Mouse (Mus musculus) bone marrow macrophage, adult 2 months (primary cell): ENCODE results near the gene Gm49325. TPM values are rescaled to one million over a fixed set of nuclear protein-coding genes. Genes with fewer than 3 reads are reported as not detected.

Source experiments
- H3K27ac ChIP-seq: 2 replicates; pipeline ENCODE4 v1.5.1; 2012; ENCODE audit warnings: low read depth, low read length; ENCODE audit not compliant: insufficient read depth
- H3K4me1 ChIP-seq: 2 replicates; pipeline ENCODE4 v1.6.1; 2012; ENCODE audit warnings: low read length; ENCODE audit not compliant: control insufficient read depth, insufficient read depth
- H3K4me3 ChIP-seq: 2 replicates; pipeline ENCODE4 v1.5.1; 2012; ENCODE audit warnings: mild to moderate bottlenecking, low read length, moderate library complexity; ENCODE audit not compliant: insufficient read depth
- CTCF ChIP-seq: IDR thresholded peaks from 2 replicates; pipeline ENCODE4 v1.5.1; 2012; ENCODE audit warnings: low read depth, mild to moderate bottlenecking, low read length, moderate library complexity
- POLR2A ChIP-seq: IDR thresholded peaks from 2 replicates; pipeline ENCODE4 v1.6.1; 2012; ENCODE audit warnings: mild to moderate bottlenecking, low read depth, low read length, borderline replicate concordance
- polyA plus RNA-seq: library from polyadenylated mRNA; stranded (reverse); fragments of >200 nt; gene quantifications from 2 replicates; pipeline ENCODE4 v1.2.4, GENCODE M21; 2012; ENCODE audit not compliant: missing spikeins, insufficient read depth, insufficient read length

Gm49325 gene
- polyA plus RNA-seq, 1 experiment: 41.8 TPM

DNA sequence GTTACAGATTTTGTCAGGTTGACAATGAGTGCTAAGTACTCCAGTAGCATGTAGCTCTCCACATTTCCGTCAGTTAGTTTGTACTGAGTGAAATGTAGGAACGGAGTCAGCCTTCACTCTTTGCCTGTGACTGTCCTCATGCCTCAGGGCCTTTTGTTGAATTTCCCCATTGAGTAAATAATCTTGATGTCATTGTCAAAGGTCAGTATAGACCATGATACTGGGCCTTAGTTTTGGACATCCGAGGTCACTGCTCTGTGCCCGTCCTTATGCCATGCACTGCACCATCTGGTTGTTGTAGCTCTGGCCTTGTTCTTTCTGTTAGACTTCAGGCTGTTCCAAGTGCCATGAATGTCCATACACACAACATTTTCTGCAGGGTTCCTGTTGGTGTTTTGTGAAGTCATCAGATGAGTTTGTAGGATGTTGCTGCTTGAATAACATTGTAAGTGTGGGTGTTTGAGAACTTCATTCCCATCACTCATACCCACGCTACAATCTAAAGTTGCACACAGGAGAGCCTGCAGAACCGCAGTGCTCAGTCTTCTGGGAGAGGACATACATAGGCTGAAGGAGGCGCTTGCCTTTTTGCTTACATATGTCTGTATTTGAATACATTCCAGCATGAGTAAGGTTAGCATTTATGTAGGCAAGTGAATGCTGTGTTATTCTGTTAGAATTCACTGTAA lies 30.4 kb downstream of the Gm49325 start:
- H3K27ac ChIP-seq: no peak overlapping the region

DNA sequence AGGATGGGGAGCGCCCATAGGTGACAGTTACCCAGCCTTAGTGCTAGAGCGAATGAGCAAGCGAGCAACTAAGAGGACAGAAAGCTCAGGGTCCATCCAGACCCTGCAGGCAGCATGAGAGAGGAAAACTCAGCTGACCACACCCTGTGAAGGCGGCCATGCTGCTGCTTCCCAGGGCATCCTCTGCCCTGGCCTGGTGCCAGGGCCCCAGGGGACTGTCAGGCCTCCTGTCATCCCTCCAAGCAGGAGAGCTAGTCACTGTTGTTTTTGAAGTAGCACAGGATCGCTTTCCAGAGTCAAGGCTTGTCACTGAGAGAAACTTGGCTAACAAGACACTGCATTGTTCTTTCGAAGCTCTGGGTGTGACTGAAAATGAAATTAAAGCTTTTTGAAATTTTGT lies 33.0 kb downstream of the Gm49325 start:
- TF ChIP-seq CTCF: no peak
- TF ChIP-seq POLR2A: no peak

More for the DNA sequence above, 30.4 kb downstream of the Gm49325 start:
- TF ChIP-seq POLR2A (no peak), CTCF (no peak)
- H3K4me3 ChIP-seq: no peak overlapping the region
- H3K4me1 ChIP-seq: peaks cover 17% of the 10 kb centered on the region

DNA sequence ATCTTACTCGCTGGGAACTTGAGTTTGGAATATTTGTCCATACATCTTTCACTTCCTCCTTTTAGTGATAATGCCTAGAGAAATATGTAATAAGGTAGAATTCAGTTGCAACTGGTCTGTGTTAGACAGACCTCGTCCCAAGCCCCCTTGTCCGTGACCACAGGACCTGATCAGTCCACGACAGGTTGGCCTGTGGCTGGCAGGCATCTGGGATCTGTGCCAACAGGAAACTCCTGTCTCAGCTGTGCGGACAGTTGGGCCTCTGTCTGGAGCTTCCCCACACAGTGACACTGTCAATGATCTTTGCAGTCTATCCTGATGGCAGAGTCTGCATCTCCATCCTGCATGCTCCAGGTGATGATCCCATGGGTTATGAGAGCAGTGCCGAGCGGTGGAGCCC lies 37.2 kb downstream of the Gm49325 start:
- H3K4me1 ChIP-seq: peaks cover 3% of the 10 kb centered on the region; the same call in 1 of the 2 replicates

More for the DNA sequence above, 33.0 kb downstream of the Gm49325 start:
- Histone ChIP-seq H3K4me3 (no peak overlapping the region), H3K27ac (no peak overlapping the region), H3K4me1 (peaks cover 10% of the 10 kb centered on the region)

DNA sequence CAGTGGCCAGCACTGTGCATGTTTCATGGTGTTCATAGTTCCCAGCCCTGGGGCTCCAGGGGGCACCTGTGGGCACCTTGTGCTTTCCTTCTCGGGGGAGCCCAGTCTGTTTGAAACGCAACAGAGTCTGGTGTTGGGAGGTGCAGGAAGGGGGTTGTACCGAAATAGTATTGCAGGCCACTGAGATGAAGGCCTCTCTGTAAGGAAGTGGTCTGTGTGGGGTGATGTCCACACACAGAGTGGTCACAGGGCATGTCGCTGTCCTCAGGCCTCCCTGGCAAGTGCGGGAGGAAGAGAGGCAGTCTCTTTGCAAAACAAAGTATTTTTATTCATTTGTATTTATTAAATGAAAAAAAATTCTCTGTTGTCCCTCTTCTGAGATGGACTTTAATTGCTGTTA lies 39.6 kb downstream of the Gm49325 start:
- TF ChIP-seq CTCF (no peak), POLR2A (no peak)
- H3K4me1 ChIP-seq: peaks cover 3% of the 10 kb centered on the region; the same call in 1 of the 2 replicates
- no peak overlapping the region for H3K4me3 ChIP-seq
- H3K27ac ChIP-seq: no peak overlapping the region

More for the DNA sequence above, 37.2 kb downstream of the Gm49325 start:
- Histone ChIP-seq H3K4me3 (no peak overlapping the region), H3K27ac (no peak overlapping the region)
- TF ChIP-seq POLR2A (no peak), CTCF (no peak)

DNA sequence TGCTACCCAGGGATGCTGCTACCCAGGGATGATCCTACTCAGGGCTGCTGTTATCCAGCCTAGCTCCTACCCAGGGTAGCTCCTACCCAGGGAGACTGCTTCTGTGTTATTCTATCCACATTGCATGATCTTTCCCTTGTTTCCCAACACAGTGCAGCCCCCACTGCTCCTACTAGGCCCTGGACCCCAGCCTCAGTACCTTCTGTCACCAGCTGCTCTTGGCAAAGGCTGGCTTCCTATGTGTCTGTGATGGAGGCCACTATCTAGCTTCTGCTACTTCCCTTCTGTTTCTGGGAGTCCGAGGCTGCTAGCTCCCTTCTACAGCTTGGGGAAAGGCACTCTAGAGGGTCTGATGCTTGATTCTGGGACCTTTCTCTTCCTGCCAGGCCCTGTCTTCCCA lies 41.5 kb downstream of the Gm49325 start:
- H3K4me3 ChIP-seq: no peak overlapping the region
- H3K27ac ChIP-seq: no peak overlapping the region
- H3K4me1 ChIP-seq: peaks cover 3% of the 10 kb centered on the region; the same call in 1 of the 2 replicates
- no peak for TF ChIP-seq POLR2A
- no peak for TF ChIP-seq CTCF

DNA sequence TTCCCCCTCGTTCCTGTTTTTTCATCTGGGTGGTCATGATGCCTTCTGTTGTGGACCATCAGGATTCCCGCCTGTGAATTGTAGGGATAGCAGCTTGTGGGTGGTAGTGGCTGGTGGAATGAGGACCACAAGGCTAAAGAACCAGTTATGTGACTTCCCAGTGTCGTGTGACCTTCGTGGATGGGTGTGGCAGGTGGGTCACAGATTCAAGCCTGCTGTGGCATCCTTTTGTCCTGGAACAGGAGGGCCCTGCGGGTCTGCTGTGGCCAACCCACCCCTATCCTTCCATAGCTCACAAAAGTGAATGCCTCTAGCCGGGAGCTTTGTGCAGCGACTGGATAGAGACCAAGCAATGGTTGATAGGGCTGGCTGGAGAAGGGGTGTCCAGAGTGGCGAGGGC lies 41.9 kb downstream of the Gm49325 start:
- no peak overlapping the region for H3K4me3 ChIP-seq
- H3K27ac ChIP-seq: no peak overlapping the region
- H3K4me1 ChIP-seq: peaks cover 3% of the 10 kb centered on the region; the same call in 1 of the 2 replicates
- TF ChIP-seq CTCF (no peak), POLR2A (no peak)

DNA sequence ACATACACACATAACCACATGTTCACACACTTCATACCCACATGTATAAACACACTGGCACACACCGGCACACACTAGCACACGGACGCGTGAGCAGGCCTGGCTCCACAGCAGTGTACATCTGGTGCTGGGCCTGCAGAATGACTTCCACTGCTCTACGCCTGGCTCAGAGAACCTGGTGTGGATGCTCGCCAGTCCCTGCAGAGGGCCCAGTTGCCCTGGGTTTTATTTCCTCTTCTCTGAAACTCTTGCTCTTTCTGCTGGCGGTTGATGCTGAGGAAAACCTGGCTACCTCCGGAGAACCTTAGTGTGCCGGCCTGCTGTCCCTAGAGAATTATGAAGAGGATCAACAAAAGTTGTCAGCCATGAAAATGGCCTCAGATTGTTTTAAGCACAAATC lies 46.0 kb downstream of the Gm49325 start:
- Histone ChIP-seq H3K4me3 (no peak overlapping the region), H3K27ac (no peak overlapping the region), H3K4me1 (no peaks in the 10 kb centered on the region)
- no peak for TF ChIP-seq POLR2A
- TF ChIP-seq CTCF: no peak

DNA sequence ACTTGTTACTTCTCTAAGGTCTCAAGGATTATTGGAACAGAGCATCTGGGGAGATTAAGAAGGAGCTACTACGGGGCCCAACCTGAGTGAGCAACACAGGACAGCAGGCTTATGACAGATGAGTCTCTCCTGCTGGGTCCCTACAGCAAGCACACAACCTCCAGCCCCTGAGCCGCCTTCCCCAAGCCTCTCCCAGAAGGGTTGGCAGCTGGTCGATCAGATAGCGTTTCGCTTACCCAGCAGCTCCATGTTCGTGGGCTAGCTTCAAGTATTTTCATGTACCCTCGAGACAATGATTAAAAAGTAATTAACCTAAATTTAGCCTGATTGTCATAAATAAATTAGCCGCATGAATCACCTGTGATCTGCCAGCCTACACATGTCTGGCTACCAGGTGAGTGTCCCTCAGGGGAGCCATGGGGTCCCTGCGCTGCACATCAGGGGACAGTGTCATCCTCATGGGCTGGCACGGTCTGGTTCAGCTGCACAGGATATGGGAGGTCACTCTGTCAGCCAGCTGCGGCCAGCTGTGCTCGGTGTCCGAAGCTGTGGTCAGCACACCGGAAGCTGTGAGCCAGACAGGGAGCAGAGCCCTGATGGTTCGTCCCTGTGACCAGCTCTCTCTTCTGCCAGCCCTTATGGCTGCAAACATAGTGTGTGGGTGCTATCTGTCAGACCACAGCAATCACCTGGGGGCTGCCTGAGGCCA lies 52.4 kb downstream of the Gm49325 start:
- H3K4me3 ChIP-seq: no peak overlapping the region
- H3K4me1 ChIP-seq: peaks cover 21% of the 10 kb centered on the region
- TF ChIP-seq POLR2A (no peak), CTCF (no peak)
- H3K27ac ChIP-seq: no peak overlapping the region

- H3K4me3 ChIP-seq: no peak overlapping the region
- no peak overlapping the region for H3K27ac ChIP-seq
- TF ChIP-seq CTCF (no peak), POLR2A (no peak)
- H3K4me1 ChIP-seq: peaks cover 15% of the 10 kb centered on the region
Observed at GRCm38 (mm10) chr10:77663949-77664665, 58.1 kb downstream of the Gm49325 start.
